Mouse (Mus musculus): ENCODE results near the gene Dguok. TPM values are rescaled to one million over a fixed set of nuclear protein-coding genes. Genes with fewer than 3 reads are reported as not detected.

Gene Dguok
- total and polyA plus RNA-seq, 3 experiments = 8.7 to 16.7 (median 11.5) TPM

DNA sequence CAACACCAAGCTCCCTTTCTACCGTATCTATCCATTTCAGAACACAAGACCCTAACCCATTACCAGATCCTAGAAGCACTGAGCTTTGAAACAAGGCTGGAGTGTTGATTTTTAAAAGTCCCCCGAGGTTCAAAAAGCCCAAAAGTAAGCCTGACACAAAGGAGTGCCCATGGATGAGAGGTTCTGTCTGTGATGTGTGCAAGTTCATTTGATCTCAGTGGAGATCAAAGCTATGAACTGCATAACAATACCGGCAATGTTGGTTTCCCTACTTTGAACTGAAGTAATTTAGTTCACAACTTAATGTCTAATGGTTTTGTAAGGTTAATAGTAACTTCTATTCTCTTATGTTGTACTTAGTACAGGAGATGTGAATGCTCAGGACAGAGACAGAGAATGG, 69.5 kb downstream of the Dguok start:
- Histone ChIP-seq H3K9me3 (replicated peaks; ENCODE audit: low read length) (no peaks in the 10 kb centered on the region), H3K27ac (ENCODE audit: insufficient read depth, low read depth) (no peak overlapping the region), H3K4me3 (replicated peaks in 1 of 3; ENCODE audit: low read depth in 2 of 3, low read length in 2 of 3, poor library complexity in 1 of 3) (no peak overlapping the region), H3K4me1 (ENCODE audit: control insufficient read depth in 1 of 2, insufficient read depth in 2 of 2) (peaks cover 6 to 85% of the 10 kb centered on the region in 2 experiments), H3K9ac (ENCODE audit: insufficient read depth, low read depth) (no peak overlapping the region), H3K36me3 (replicated peaks in 1 of 2; ENCODE audit: control insufficient read depth in 1 of 2, insufficient read depth in 1 of 2, low read length in 1 of 2) (peaks cover 7 to 62% of the 10 kb centered on the region in 2 experiments), H3K4me2 (ENCODE audit: insufficient read depth, low read depth, poor library complexity, severe bottlenecking) (no peak overlapping the region), H3K79me2 (replicated peaks; ENCODE audit: control insufficient read depth, extremely low read depth, insufficient read depth, poor library complexity, severe bottlenecking) (peaks cover 4% of the 10 kb centered on the region; the same call in 1 of the 2 replicates), H3K27me3 (replicated peaks) (no peaks in the 10 kb centered on the region)
- dilution Hi-C loops (cut with MboI; ENCODE audit: extremely low pct_ligation_motif_present, extremely low pct_unique_long_range_greater_than_20kb, low sequenced_read_pairs) (no loop called here), in situ Hi-C loops (cut with MboI; ENCODE audit: low pct_ligation_motif_present, low pct_unique_long_range_greater_than_20kb, low sequenced_read_pairs) (no loop called here)
- TF ChIP-seq MEF2A (IDR thresholded peaks at IDR 0.05; ENCODE audit: borderline replicate concordance, low read depth, low read length) = no peak
- TF ChIP-seq HCFC1 (IDR thresholded peaks at IDR 0.05; ENCODE audit: low read depth, low read length) = no peak
- no peak for TF ChIP-seq ZMIZ1 (IDR thresholded peaks at IDR 0.05; ENCODE audit: low read depth, low read length)
- no peak for TF ChIP-seq SIN3A (IDR thresholded peaks at IDR 0.05; ENCODE audit: low read length)
- no peak for TF ChIP-seq JUND (conservative IDR thresholded peaks at IDR 0.05; ENCODE audit: low read depth, low read length)
- no peak for TF ChIP-seq CHD2 (IDR thresholded peaks at IDR 0.05; ENCODE audit: low read length)
- no peak for TF ChIP-seq ZNF384 (IDR thresholded peaks at IDR 0.05; ENCODE audit: low read depth, low read length)
- TF ChIP-seq CHD1 (IDR thresholded peaks at IDR 0.05; ENCODE audit: low read depth, low read length) = no peak
- no peak for TF ChIP-seq JUN (IDR thresholded peaks at IDR 0.05; ENCODE audit: insufficient read depth, low read depth, low read length)
- TF ChIP-seq PAX5 (IDR thresholded peaks at IDR 0.05; ENCODE audit: low read length) = no peak
- TF ChIP-seq RAD21 (IDR thresholded peaks at IDR 0.05; ENCODE audit: low read depth, low read length) = no peak
- TF ChIP-seq USF1 (IDR thresholded peaks at IDR 0.05; ENCODE audit: low read depth, low read length) = no peak
- no peak for TF ChIP-seq GABPA (IDR thresholded peaks at IDR 0.05; ENCODE audit: insufficient replicate concordance, low read depth, low read length)
- no peak for TF ChIP-seq NRF1 (IDR thresholded peaks at IDR 0.05; ENCODE audit: low read depth, low read length)
- no peak for TF ChIP-seq E2F4 (IDR thresholded peaks at IDR 0.05; ENCODE audit: insufficient replicate concordance, low read depth, low read length)
- no peak for TF ChIP-seq NELFE (IDR thresholded peaks at IDR 0.05; ENCODE audit: low read depth, low read length)
- TF ChIP-seq EP300 (IDR thresholded peaks at IDR 0.05; ENCODE audit: low read length) = no peak
- no peak for TF ChIP-seq SMC3 (IDR thresholded peaks at IDR 0.05; ENCODE audit: low read depth, low read length)
- TF ChIP-seq IRF4 (IDR thresholded peaks at IDR 0.05; ENCODE audit: low read depth, low read length) = no peak
- DNase-seq (ENCODE audit: extremely low read depth) = no peak

DNA sequence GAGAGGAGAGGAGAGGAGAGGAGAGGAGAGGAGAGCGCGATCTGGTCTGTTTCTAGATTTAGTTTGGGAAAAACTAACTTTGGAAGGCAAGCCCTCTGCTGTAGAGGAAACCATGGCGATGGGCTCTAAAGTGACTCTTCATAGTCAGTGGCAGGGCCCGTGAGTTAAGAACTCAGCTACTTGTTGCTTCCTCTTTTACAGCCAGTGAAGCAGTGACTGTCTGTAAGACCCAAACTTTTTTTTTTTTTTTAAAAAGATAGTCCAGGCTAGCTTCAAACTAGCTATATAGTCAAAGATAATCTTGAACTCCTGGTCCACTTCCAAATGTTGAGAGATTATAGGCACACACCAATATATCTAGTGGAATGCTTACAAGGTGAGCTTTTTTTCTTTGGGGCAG, 70.2 kb downstream of the Dguok start:
- TF ChIP-seq SMC3 (IDR thresholded peaks at IDR 0.05; ENCODE audit: low read depth, low read length) (no peak), RCOR1 (conservative IDR thresholded peaks at IDR 0.05; ENCODE audit: low read depth, low read length) (no peak), ZNF384 (IDR thresholded peaks at IDR 0.05; ENCODE audit: low read depth, low read length) (peak; percentile 89), PAX5 (IDR thresholded peaks at IDR 0.05; ENCODE audit: low read length) (no peak), TCF12 (IDR thresholded peaks at IDR 0.05; ENCODE audit: low read depth, low read length) (no peak), MAZ (IDR thresholded peaks at IDR 0.05; ENCODE audit: low read depth, low read length) (no peak)
- peaks cover 4% of the 10 kb centered on the region; the same call in 1 of the 2 replicates for H3K79me2 ChIP-seq (replicated peaks; ENCODE audit: control insufficient read depth, extremely low read depth, insufficient read depth, poor library complexity, severe bottlenecking)
- H3K9ac ChIP-seq (ENCODE audit: insufficient read depth, low read depth) = no peak overlapping the region
- H3K27me3 ChIP-seq (replicated peaks) = no peaks in the 10 kb centered on the region
- H3K4me2 ChIP-seq (ENCODE audit: insufficient read depth, low read depth, poor library complexity, severe bottlenecking) = no peak overlapping the region
- H3K9me3 ChIP-seq (replicated peaks; ENCODE audit: low read length) = no peaks in the 10 kb centered on the region
- no peak for DNase-seq (ENCODE audit: extremely low read depth)
- H3K4me3 ChIP-seq (replicated peaks in 1 of 3; ENCODE audit: low read depth in 2 of 3, low read length in 2 of 3, poor library complexity in 1 of 3) = no peak overlapping the region
- H3K4me1 ChIP-seq (ENCODE audit: control insufficient read depth in 1 of 2, insufficient read depth in 2 of 2) = peaks cover 6 to 85% of the 10 kb centered on the region in 2 experiments
- in situ Hi-C loops (cut with MboI; ENCODE audit: low pct_ligation_motif_present, low pct_unique_long_range_greater_than_20kb, low sequenced_read_pairs) = no loop called here
- H3K36me3 ChIP-seq (replicated peaks in 1 of 2; ENCODE audit: control insufficient read depth in 1 of 2, insufficient read depth in 1 of 2, low read length in 1 of 2) = peaks cover 7 to 67% of the 10 kb centered on the region in 2 experiments
- dilution Hi-C loops (cut with MboI; ENCODE audit: extremely low pct_ligation_motif_present, extremely low pct_unique_long_range_greater_than_20kb, low sequenced_read_pairs) = no loop called here
- no peak overlapping the region for H3K27ac ChIP-seq (ENCODE audit: insufficient read depth, low read depth)

All from CH12.LX (cell line).